Mouse (Mus musculus): ENCODE data around the gene Trnau1ap. TPM values are rescaled to one million over a fixed set of nuclear protein-coding genes. Genes with fewer than 3 reads are reported as not detected.
A peak's percentile ranks its signal among the peaks of the same experiment; 100 is the strongest.

The Trnau1ap gene
- polyA plus RNA-seq, 2 experiments = 36.6 to 74.4 TPM

- no peak for ATAC-seq (ENCODE audit: low FRiP score, low read depth)
- H3K27ac ChIP-seq (replicated peaks; ENCODE audit: low read depth, low read length) = no peak overlapping the region
- TF ChIP-seq POLR2A (IDR thresholded peaks at IDR 0.05; ENCODE audit: borderline replicate concordance, extremely low read depth, insufficient read depth, insufficient read length) = no peak
- H3K4me3 ChIP-seq (replicated peaks; ENCODE audit: low read length) = no peak overlapping the region
- H3K4me1 ChIP-seq (ENCODE audit: control insufficient read depth, insufficient read depth, low read length) = peaks cover 7% of the 10 kb centered on the region; the same call in 1 of the 2 replicates
- H3K4me2 ChIP-seq (replicated peaks; ENCODE audit: low read depth, low read length, severe bottlenecking) = no peak overlapping the region
- DNase-seq (ENCODE audit: low spot score) = no peak
- no peaks in the 10 kb centered on the region for H3K27me3 ChIP-seq (ENCODE audit: control insufficient read depth, insufficient read depth, low read length)
- no peak overlapping the region for H3K9ac ChIP-seq (ENCODE audit: low read depth, low read length, severe bottlenecking)
- H3K36me3 ChIP-seq (ENCODE audit: control insufficient read depth, insufficient read depth, low read length) = peaks cover 65% of the 10 kb centered on the region
- H3K9me3 ChIP-seq (ENCODE audit: control insufficient read depth, low read length) = no peaks in the 10 kb centered on the region
- 81% methylated on average over 5 of the region's 5 CpGs for WGBS
These were observed 16.7 kb downstream of the Trnau1ap start for GRCm38 (mm10) chr4:132312627-132313026.

GRCm38 (mm10) chr4:132311801-132312200, 17.5 kb downstream of the Trnau1ap start:
- peaks cover 57% of the 10 kb centered on the region for H3K36me3 ChIP-seq (ENCODE audit: control insufficient read depth, insufficient read depth, low read length)
- no peak for DNase-seq (ENCODE audit: low spot score)
- no peak overlapping the region for H3K4me2 ChIP-seq (replicated peaks; ENCODE audit: low read depth, low read length, severe bottlenecking)
- no peak for TF ChIP-seq POLR2A (IDR thresholded peaks at IDR 0.05; ENCODE audit: borderline replicate concordance, extremely low read depth, insufficient read depth, insufficient read length)
- no peak overlapping the region for H3K4me3 ChIP-seq (replicated peaks; ENCODE audit: low read length)
- H3K9me3 ChIP-seq (ENCODE audit: control insufficient read depth, low read length) = no peaks in the 10 kb centered on the region
- no peak for ATAC-seq (ENCODE audit: low FRiP score, low read depth)
- no peaks in the 10 kb centered on the region for H3K27me3 ChIP-seq (ENCODE audit: control insufficient read depth, insufficient read depth, low read length)
- peaks cover 7% of the 10 kb centered on the region; the same call in 1 of the 2 replicates for H3K4me1 ChIP-seq (ENCODE audit: control insufficient read depth, insufficient read depth, low read length)
- 49% methylated on average over 3 of the region's 3 CpGs for WGBS
- no peak overlapping the region for H3K27ac ChIP-seq (replicated peaks; ENCODE audit: low read depth, low read length)
- H3K9ac ChIP-seq (ENCODE audit: low read depth, low read length, severe bottlenecking) = no peak overlapping the region

DNA sequence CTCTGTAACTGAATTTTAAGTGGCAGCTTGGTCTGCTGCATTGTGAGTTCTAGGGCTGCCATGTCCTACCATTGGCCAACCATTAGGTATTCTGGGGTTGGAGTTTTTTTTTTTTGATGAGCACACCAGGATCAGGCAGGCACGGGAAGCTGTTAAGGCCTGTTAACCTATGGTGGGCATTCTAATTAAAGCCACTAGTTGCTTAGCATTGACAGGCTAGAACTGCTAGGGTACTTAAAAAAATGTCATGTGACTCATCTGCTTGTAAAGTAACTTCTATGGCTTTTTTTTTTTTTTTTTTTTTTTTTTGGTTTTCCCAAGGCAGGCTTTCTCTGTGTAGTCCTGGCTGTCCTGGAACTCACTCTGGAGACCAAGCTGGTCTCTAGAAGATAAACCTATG, 18.1 kb downstream of the Trnau1ap start:
- ATAC-seq (ENCODE audit: low FRiP score, low read depth) = no peak
- WGBS = 16% methylated on average over 1 of the region's 1 CpGs
- H3K9me3 ChIP-seq (ENCODE audit: control insufficient read depth, low read length) = no peaks in the 10 kb centered on the region
- H3K4me1 ChIP-seq (ENCODE audit: control insufficient read depth, insufficient read depth, low read length) = peaks cover 7% of the 10 kb centered on the region; the same call in 1 of the 2 replicates
- H3K36me3 ChIP-seq (ENCODE audit: control insufficient read depth, insufficient read depth, low read length) = peaks cover 51% of the 10 kb centered on the region
- no peak for DNase-seq (ENCODE audit: low spot score)
- no peak for TF ChIP-seq POLR2A (IDR thresholded peaks at IDR 0.05; ENCODE audit: borderline replicate concordance, extremely low read depth, insufficient read depth, insufficient read length)
- no peak overlapping the region for H3K4me2 ChIP-seq (replicated peaks; ENCODE audit: low read depth, low read length, severe bottlenecking)
- H3K27ac ChIP-seq (replicated peaks; ENCODE audit: low read depth, low read length) = no peak overlapping the region
- no peak overlapping the region for H3K9ac ChIP-seq (ENCODE audit: low read depth, low read length, severe bottlenecking)
- no peaks in the 10 kb centered on the region for H3K27me3 ChIP-seq (ENCODE audit: control insufficient read depth, insufficient read depth, low read length)
- no peak overlapping the region for H3K4me3 ChIP-seq (replicated peaks; ENCODE audit: low read length)

DNA sequence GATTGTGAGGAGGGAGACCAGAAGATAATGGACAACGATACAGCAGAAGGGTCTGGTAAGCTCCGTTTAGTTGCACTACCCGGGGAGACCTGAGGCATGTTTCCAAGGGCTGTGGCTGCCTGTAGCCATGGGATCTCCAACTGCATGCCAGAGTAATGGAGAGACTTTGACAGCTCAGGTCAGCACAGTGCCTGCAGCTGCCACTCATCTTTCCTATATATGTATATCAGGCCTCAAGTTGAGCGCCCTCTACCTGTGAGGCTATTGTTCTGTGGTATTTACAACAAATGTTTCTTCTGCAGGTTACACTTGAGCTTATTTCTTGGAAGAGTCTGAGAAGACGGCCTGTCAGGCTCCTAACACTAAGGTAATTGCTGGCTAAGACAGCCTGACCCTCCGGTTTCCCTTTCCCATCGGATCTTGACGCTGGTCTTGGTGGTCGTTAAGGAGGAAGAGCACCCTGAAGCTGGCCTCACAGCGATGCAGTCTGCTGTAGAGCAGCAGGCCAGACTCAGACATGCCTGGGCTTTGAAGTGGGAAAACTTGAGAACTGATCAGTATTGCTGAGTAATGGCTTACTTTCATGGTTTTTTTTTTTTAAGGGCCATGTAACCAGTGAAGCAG, 19.4 kb downstream of the Trnau1ap start:
- peak; percentile 45 for DNase-seq (ENCODE audit: low spot score)
- TF ChIP-seq POLR2A (IDR thresholded peaks at IDR 0.05; ENCODE audit: borderline replicate concordance, extremely low read depth, insufficient read depth, insufficient read length) = no peak
- peaks cover 7% of the 10 kb centered on the region; the same call in 1 of the 2 replicates for H3K4me1 ChIP-seq (ENCODE audit: control insufficient read depth, insufficient read depth, low read length)
- peak overlapping the region; percentile 86 for H3K9ac ChIP-seq (ENCODE audit: low read depth, low read length, severe bottlenecking)
- peak overlapping the region; percentile 89 for H3K4me3 ChIP-seq (replicated peaks; ENCODE audit: low read length)
- H3K27me3 ChIP-seq (ENCODE audit: control insufficient read depth, insufficient read depth, low read length) = no peaks in the 10 kb centered on the region
- peaks cover 45% of the 10 kb centered on the region for H3K36me3 ChIP-seq (ENCODE audit: control insufficient read depth, insufficient read depth, low read length)
- no peaks in the 10 kb centered on the region for H3K9me3 ChIP-seq (ENCODE audit: control insufficient read depth, low read length)
- ATAC-seq (ENCODE audit: low FRiP score, low read depth) = no peak
- 24% methylated on average over 10 of the region's 10 CpGs for WGBS
- no peak overlapping the region; the same call in 1 of the 2 replicates for H3K27ac ChIP-seq (replicated peaks; ENCODE audit: low read depth, low read length)
- peak overlapping the region; percentile 90 for H3K4me2 ChIP-seq (replicated peaks; ENCODE audit: low read depth, low read length, severe bottlenecking)

- H3K4me3 ChIP-seq (replicated peaks; ENCODE audit: low read length) = peak overlapping the region; percentile 89
- DNase-seq (ENCODE audit: low spot score) (peak; percentile 35), ATAC-seq (ENCODE audit: low FRiP score, low read depth) (no peak)
- H3K27me3 ChIP-seq (ENCODE audit: control insufficient read depth, insufficient read depth, low read length) = no peaks in the 10 kb centered on the region
- H3K36me3 ChIP-seq (ENCODE audit: control insufficient read depth, insufficient read depth, low read length) = peaks cover 45% of the 10 kb centered on the region
- H3K4me2 ChIP-seq (replicated peaks; ENCODE audit: low read depth, low read length, severe bottlenecking) = peak overlapping the region; percentile 90
- peaks cover 7% of the 10 kb centered on the region; the same call in 1 of the 2 replicates for H3K4me1 ChIP-seq (ENCODE audit: control insufficient read depth, insufficient read depth, low read length)
- H3K27ac ChIP-seq (replicated peaks; ENCODE audit: low read depth, low read length) = peak overlapping the region; percentile 91
- under 1% methylated on average over 15 of the region's 15 CpGs for WGBS
- peak overlapping the region; percentile 86 for H3K9ac ChIP-seq (ENCODE audit: low read depth, low read length, severe bottlenecking)
- no peaks in the 10 kb centered on the region for H3K9me3 ChIP-seq (ENCODE audit: control insufficient read depth, low read length)
- TF ChIP-seq POLR2A (IDR thresholded peaks at IDR 0.05; ENCODE audit: borderline replicate concordance, extremely low read depth, insufficient read depth, insufficient read length) = no peak
These were observed 20.0 kb downstream of the Trnau1ap start for GRCm38 (mm10) chr4:132309140-132309848.

Measured in limb, embryonic 14.5 days (tissue).